Mouse (Mus musculus): ENCODE data around the gene Hps4.
"Not testable (repeated sequence)": the region's sequence is repeated elsewhere in the genome, so short reads cannot be mapped to it uniquely, and the experiment has no call there.

Hps4 gene

GRCm38 (mm10) chr5:112402437-112402836 is 59.6 kb downstream of the Hps4 start:
- DNase-seq (ENCODE audit: low spot score): no peak

- DNase-seq (ENCODE audit: low spot score): no peak
These were observed 63.1 kb downstream of the Hps4 start for GRCm38 (mm10) chr5:112406017-112406416.

- no peak for DNase-seq (ENCODE audit: low spot score)
These were observed 66.4 kb downstream of the Hps4 start for GRCm38 (mm10) chr5:112409274-112409673.

- DNase-seq (ENCODE audit: low spot score): no peak
These were observed 68.2 kb downstream of the Hps4 start for GRCm38 (mm10) chr5:112411072-112411471.

- no peak for DNase-seq (ENCODE audit: low spot score)
These were observed 68.8 kb downstream of the Hps4 start for GRCm38 (mm10) chr5:112411514-112412335.

- not testable (repeated sequence) for DNase-seq (ENCODE audit: low spot score)
These were observed 69.9 kb downstream of the Hps4 start for GRCm38 (mm10) chr5:112412781-112413180.

GRCm38 (mm10) chr5:112416673-112417072 is 73.8 kb downstream of the Hps4 start:
- DNase-seq (ENCODE audit: low spot score): no peak

GRCm38 (mm10) chr5:112418023-112418422 is 75.1 kb downstream of the Hps4 start:
- DNase-seq (ENCODE audit: low spot score): no peak

GRCm38 (mm10) chr5:112419535-112419934 is 76.7 kb downstream of the Hps4 start:
- no peak for DNase-seq (ENCODE audit: low spot score)

- no peak for DNase-seq (ENCODE audit: low spot score)
These were observed 83.8 kb downstream of the Hps4 start for GRCm38 (mm10) chr5:112426635-112427034.

- DNase-seq (ENCODE audit: low spot score): peak; percentile 50
These were observed 84.4 kb downstream of the Hps4 start for GRCm38 (mm10) chr5:112427283-112427682.
